Mouse (Mus musculus) lung, postnatal 0 days (tissue): ENCODE data around the gene Asic2.

Experiments
- CTCF ChIP-seq: IDR thresholded peaks from 2 replicates; pipeline ENCODE4 v1.5.1; 2016; ENCODE audit warnings: antibody characterized with exemption, mild to moderate bottlenecking
- EP300 ChIP-seq: IDR thresholded peaks from 2 replicates; pipeline ENCODE4 v1.6.1; 2016; ENCODE audit warnings: antibody characterized with exemption, mild to moderate bottlenecking, control low read depth

- TF ChIP-seq CTCF: peak; percentile 79
- no peak for TF ChIP-seq EP300
Observed at GRCm38 (mm10) chr11:81588630-81589029, 379.6 kb downstream of the Asic2 start.
